Mouse (Mus musculus): ENCODE results near the gene Resp18. TPM values are rescaled to one million over a fixed set of nuclear protein-coding genes. Genes with fewer than 3 reads are reported as not detected.
A peak's percentile ranks its signal among the peaks of the same experiment; 100 is the strongest.

The Resp18 gene
- polyA plus RNA-seq, 1 experiment from 2014 or later: 1.8 TPM

DNA sequence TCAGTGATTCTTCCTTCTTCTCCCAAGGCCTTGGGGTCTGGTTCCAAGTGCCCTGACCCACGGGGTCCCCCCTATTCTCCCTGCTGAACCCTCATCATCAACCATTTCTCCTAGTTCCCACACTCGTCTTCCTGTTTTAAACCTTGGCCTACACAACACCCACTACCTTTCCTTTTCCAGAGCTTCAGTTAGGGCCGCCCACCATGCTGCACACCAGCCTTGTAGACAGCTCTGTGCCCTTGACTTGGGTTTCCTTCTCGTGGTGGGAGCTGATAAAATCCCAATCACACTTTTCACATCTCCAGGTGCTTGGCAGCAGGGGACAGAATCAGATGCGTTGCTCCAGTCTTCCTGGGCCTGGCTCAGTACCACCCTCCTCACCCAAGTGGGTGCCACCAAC lies 16.1 kb upstream of the Resp18 start:
- Histone ChIP-seq H3K36me3 (no peaks in the 10 kb centered on the region), H3K9me3 (no peaks in the 10 kb centered on the region), H3K27ac (no peak overlapping the region), H3K27me3 (no peaks in the 10 kb centered on the region), H3K9ac (no peak overlapping the region), H3K4me1 (peaks cover 9% of the 10 kb centered on the region), H3K4me2 (replicated peaks) (no peak overlapping the region), H3K4me3 (no peak overlapping the region)
- WGBS: 79% methylated on average over 5 of the region's 5 CpGs
- no peak for ATAC-seq (ENCODE audit: insufficient number of reproducible peaks, insufficient read depth, low FRiP score, low TSS enrichment)

DNA sequence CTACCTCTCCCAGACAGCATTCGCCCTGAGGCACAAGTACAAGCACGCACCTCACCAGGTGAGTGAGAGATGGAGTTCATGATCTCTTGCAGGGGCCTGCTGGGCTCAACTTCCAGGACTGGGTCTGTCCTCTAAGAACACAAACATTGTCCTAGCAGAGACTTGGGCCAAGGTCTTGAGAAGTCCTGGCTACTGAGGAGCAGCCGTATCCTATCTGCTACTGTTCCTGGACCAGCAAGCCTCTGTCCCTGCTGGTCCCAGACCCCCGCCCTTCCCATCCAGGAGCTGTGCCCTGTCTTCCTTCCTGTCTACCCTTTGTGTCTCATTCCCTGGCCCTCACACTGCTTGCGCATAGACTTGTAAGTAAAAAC lies 15.1 kb upstream of the Resp18 start:
- H3K27ac ChIP-seq: no peak overlapping the region
- no peaks in the 10 kb centered on the region for H3K27me3 ChIP-seq
- no peak overlapping the region for H3K9ac ChIP-seq
- no peak overlapping the region for H3K4me3 ChIP-seq
- no peak for ATAC-seq (ENCODE audit: insufficient number of reproducible peaks, insufficient read depth, low FRiP score, low TSS enrichment)
- H3K36me3 ChIP-seq: no peaks in the 10 kb centered on the region
- no peak overlapping the region for H3K4me2 ChIP-seq (replicated peaks)
- WGBS: 71% methylated on average over 5 of the region's 5 CpGs
- peaks cover 9% of the 10 kb centered on the region for H3K4me1 ChIP-seq
- H3K9me3 ChIP-seq: no peaks in the 10 kb centered on the region

DNA sequence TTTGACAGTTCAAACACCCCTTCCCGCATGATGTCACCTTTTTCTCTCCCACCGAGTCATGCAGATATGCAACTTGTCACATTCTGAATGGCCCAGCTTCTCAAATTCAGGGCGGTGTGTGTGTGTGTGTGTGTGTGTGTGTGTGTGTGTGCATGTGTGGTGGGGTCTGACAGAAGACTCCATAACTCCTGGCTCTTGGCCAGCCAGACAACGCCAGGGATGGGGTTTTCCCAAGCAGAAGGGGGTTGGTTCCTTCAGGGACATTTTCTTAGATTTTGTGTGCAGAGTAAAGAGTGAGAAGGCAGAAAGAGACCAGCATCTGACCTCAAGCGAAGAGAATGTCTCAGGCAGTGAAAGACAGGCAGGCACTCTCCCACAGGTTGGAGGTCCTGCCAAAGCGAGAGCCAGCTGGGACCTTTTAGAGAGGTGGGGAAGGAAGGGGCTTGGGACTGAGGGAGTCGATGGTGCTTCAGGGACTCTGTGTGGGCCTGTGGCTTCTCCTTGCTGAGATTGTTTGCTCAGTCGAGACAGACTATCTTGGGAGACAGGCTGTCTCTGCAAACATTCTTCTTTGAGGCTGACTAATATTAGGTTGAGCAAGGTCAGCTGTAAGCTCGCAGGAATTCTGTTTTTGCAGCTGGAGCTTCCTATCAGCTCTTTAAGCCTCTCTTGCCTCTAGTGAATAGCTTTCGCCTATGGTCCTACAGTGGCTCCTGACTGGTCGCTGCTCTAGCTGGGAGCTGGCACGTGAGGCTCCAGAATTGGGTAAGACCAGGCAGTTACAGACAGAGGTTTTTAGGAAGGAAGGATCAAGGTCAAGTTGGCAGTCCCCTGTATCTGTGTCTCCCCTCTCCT lies 14.5 kb upstream of the Resp18 start:
- no peak overlapping the region for H3K4me3 ChIP-seq
- no peaks in the 10 kb centered on the region for H3K27me3 ChIP-seq
- peaks cover 9% of the 10 kb centered on the region for H3K4me1 ChIP-seq
- 45% methylated on average over 12 of the region's 12 CpGs for WGBS
- peak overlapping the region; percentile 43; the same call in 1 of the 2 replicates for H3K27ac ChIP-seq
- H3K9ac ChIP-seq: no peak overlapping the region
- no peak overlapping the region for H3K4me2 ChIP-seq (replicated peaks)
- H3K9me3 ChIP-seq: no peaks in the 10 kb centered on the region
- H3K36me3 ChIP-seq: no peaks in the 10 kb centered on the region
- ATAC-seq (ENCODE audit: insufficient number of reproducible peaks, insufficient read depth, low FRiP score, low TSS enrichment): no peak

DNA sequence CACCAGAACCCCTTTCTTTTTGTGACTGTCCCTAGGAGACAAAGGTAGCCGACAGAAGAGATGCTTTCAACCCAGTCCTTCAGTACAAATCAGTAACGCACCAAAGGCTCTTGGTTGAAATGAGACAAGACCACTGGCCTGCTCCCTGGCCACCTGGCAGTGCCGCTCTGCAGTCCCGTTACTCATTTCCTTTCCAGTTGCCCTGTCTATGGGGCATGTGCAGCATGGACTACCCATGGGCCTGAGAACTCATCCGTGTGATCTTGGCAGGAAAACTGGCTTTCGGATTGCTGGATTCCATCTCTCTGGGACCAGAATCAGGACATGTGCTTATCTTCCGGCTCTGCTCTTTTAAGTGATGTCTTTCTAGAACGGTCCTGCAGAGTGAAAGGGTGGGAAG lies 13.1 kb upstream of the Resp18 start:
- H3K4me2 ChIP-seq (replicated peaks): no peak overlapping the region
- no peak for ATAC-seq (ENCODE audit: insufficient number of reproducible peaks, insufficient read depth, low FRiP score, low TSS enrichment)
- WGBS: 87% methylated on average over 8 of the region's 8 CpGs
- H3K27me3 ChIP-seq: 0 out of 2 replicates have a peak, but pooled peaks cover 3% of the 10 kb centered on the region
- H3K4me1 ChIP-seq: peaks cover 9% of the 10 kb centered on the region
- no peak overlapping the region for H3K27ac ChIP-seq
- H3K9me3 ChIP-seq: no peaks in the 10 kb centered on the region
- H3K36me3 ChIP-seq: no peaks in the 10 kb centered on the region
- H3K9ac ChIP-seq: no peak overlapping the region
- no peak overlapping the region for H3K4me3 ChIP-seq

DNA sequence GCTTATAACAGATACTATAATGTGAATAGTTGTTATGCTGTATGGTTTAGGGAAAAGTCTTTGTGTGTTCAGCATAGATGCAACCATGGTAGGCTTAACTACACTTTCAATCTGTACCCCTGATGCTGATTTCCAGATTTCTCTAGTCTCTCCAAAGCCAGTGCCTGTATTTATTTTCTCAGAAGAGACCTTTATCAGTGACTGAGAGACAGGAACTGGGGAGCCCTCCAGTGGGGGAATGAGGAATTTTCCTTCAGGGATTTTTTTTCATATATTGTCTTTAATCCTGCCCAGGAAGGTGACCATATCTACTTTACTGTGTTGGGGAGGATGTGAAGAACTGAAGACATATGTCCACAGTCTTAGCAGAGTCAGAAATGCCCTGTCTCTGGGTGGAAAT lies 12.4 kb upstream of the Resp18 start:
- Histone ChIP-seq H3K27ac (no peak overlapping the region), H3K9ac (no peak overlapping the region), H3K36me3 (no peaks in the 10 kb centered on the region), H3K9me3 (no peaks in the 10 kb centered on the region), H3K27me3 (0 out of 2 replicates have a peak, but pooled peaks cover 3% of the 10 kb centered on the region), H3K4me1 (peaks cover 9% of the 10 kb centered on the region), H3K4me2 (replicated peaks) (no peak overlapping the region), H3K4me3 (no peak overlapping the region)
- ATAC-seq (ENCODE audit: insufficient number of reproducible peaks, insufficient read depth, low FRiP score, low TSS enrichment): no peak

DNA sequence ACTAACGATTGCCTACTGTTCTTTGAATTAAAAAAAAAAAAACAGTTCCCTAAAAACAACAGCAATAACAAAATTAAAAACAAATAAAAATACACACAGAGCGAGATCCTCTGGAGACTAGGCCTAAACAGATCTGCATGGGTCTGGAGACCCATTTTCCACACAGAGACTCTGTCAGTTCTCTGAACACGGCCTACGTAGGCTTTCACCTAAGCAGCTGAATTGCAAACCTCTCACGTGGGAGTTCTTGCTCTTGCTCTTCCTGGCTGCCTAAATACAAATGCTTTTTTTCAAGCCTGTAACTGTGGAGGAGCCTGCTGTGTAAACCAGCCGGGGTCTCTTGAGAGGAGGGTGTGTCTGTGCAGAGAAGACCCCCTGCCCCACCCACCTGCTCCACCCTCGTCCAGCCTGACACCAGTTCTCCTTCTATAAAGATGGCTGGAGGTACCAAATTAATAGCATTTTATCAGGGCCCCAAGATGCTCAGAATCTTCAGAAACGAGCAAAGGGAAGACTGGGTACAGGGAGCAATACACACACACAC lies 11.7 kb upstream of the Resp18 start:
- no peak for ATAC-seq (ENCODE audit: insufficient number of reproducible peaks, insufficient read depth, low FRiP score, low TSS enrichment)
- no peak overlapping the region for H3K9ac ChIP-seq

DNA sequence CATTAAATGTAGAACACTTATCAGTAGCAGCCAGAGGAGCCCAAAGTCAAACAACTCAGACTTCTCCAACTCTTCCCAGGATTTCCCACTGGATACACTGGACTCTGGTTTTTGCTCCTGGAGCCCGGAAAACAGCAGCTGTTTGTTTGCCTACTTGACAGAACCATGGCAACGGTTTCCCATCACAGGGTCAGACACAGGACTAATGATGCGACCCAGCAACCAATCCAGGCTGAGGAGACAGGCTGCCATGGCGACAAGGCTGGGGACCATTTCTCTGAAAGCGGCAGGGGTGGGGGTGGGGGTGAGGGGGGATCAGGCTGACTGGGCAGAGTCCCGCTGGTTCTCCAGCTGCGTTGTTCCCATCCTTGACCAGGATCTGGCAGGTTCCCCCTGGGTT lies 11.2 kb upstream of the Resp18 start:
- Histone ChIP-seq H3K9me3 (no peaks in the 10 kb centered on the region), H3K4me2 (replicated peaks) (no peak overlapping the region), H3K4me3 (no peak overlapping the region), H3K36me3 (no peaks in the 10 kb centered on the region), H3K4me1 (peaks cover 9% of the 10 kb centered on the region), H3K9ac (no peak overlapping the region), H3K27ac (no peak overlapping the region), H3K27me3 (0 out of 2 replicates have a peak, but pooled peaks cover 3% of the 10 kb centered on the region)
- ATAC-seq (ENCODE audit: insufficient number of reproducible peaks, insufficient read depth, low FRiP score, low TSS enrichment): peak; percentile 52; the same call in 1 of the 2 replicates
- WGBS: 12% methylated on average over 7 of the region's 7 CpGs

More for the DNA sequence above, 11.7 kb upstream of the Resp18 start:
- 0 out of 2 replicates have a peak, but pooled peaks cover 3% of the 10 kb centered on the region for H3K27me3 ChIP-seq
- no peaks in the 10 kb centered on the region for H3K9me3 ChIP-seq
- peaks cover 9% of the 10 kb centered on the region for H3K4me1 ChIP-seq
- H3K36me3 ChIP-seq: no peaks in the 10 kb centered on the region
- no peak overlapping the region for H3K4me3 ChIP-seq
- WGBS: 52% methylated on average over 8 of the region's 8 CpGs
- no peak overlapping the region for H3K27ac ChIP-seq
- no peak overlapping the region for H3K4me2 ChIP-seq (replicated peaks)

DNA sequence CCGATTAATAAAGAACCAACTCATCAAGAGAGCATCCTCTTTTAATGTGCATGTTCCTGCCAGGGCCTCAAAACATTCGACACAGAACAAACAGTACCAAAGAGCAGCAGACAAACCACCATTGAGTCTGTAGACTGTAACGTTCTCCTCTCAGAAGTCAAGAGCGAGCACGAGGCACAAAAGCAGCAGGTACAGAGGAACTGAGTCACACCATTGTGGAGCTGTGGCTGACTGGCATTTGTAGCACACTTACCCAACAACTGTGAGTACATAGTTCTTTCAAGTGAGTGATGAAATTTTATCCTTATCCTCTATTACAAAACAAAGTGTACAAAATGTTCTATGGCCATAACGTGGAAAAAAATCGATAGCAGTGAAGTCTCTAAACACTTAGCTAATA lies 6.7 kb upstream of the Resp18 start:
- no peak for ATAC-seq (ENCODE audit: insufficient number of reproducible peaks, insufficient read depth, low FRiP score, low TSS enrichment)

DNA sequence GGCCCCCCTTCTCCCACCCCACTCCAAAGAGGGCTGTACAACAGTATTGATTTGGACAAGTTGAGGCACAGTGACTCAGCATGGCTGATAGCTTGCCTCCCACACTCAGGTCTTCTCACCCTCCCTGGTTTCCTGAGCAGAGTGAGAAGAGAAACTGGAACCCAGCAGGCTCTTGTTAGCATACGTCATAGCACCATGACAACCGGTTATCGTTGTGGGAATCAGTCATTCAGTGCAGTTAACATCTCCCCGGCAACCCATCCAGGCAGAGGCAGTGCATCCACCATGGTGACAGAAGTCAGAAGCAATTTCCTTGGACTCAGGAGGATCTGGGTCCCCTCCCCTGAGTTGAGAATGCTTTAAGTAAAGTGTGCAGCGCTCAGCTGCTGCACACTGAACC lies 4.8 kb upstream of the Resp18 start:
- no peak overlapping the region for H3K27ac ChIP-seq
- no peaks in the 10 kb centered on the region for H3K36me3 ChIP-seq
- H3K9ac ChIP-seq: no peak overlapping the region
- no peaks in the 10 kb centered on the region for H3K4me1 ChIP-seq
- H3K4me3 ChIP-seq: no peak overlapping the region
- no peak for ATAC-seq (ENCODE audit: insufficient number of reproducible peaks, insufficient read depth, low FRiP score, low TSS enrichment)
- WGBS: 86% methylated on average over 5 of the region's 5 CpGs
- H3K4me2 ChIP-seq (replicated peaks): no peak overlapping the region
- peaks cover 21% of the 10 kb centered on the region for H3K27me3 ChIP-seq
- H3K9me3 ChIP-seq: no peaks in the 10 kb centered on the region

More for the DNA sequence above, 6.7 kb upstream of the Resp18 start:
- Histone ChIP-seq H3K4me3 (no peak overlapping the region), H3K27ac (no peak overlapping the region), H3K4me2 (replicated peaks) (no peak overlapping the region), H3K27me3 (0 out of 2 replicates have a peak, but pooled peaks cover 9% of the 10 kb centered on the region), H3K4me1 (no peaks in the 10 kb centered on the region), H3K36me3 (no peaks in the 10 kb centered on the region), H3K9ac (no peak overlapping the region), H3K9me3 (no peaks in the 10 kb centered on the region)
- WGBS: 86% methylated on average over 7 of the region's 7 CpGs

DNA sequence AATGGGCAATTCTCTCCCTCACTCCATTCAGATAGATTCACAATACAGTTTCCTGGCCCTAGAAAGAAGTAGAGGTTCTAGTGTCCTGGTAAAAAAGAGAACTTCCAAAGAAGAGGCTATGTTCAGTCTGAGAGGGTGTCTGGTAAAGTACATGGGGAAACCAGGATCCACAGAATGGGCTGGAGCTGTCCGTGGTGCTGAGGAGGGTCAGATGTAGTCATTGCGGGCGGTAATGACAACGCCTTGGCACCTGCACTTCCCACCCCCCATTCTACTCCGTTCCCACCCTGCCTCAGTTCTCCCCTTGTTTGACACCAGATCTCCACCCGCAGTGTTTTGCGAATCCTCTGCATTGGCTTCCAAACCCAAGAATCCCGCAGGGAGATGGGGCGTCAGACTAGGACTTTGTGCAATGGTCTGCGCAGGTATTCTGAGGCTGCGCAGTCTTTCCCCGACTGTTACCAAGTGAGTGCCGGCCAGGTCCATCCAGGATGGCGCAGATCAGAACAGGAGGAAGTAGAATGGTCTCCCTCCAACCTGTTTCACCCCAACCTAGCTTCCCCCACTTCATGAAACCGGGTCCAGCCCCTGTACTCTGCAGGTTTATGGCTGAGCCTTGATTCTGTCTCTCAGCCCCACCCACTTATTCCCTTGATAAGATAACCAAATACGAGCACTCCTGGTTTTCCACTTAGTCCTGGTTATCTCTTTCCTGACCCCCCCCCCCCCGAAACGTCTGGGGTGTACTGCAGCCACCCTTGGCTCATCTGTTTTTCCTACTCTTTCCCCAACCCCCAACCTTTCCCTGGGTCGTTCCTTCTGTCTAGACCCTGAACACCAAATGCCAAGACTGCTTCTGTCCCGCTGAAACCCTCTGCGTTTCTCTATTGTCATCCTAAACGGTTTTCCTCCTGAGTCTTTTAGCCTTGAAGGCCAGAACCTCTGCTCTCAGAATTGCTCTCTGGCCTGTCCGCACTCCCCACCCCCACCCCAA lies 723 bp downstream of the Resp18 start:
- Histone ChIP-seq H3K9ac (no peak overlapping the region), H3K4me1 (no peaks in the 10 kb centered on the region), H3K4me3 (no peak overlapping the region), H3K27me3 (peaks cover 34% of the 10 kb centered on the region), H3K27ac (no peak overlapping the region), H3K9me3 (no peaks in the 10 kb centered on the region), H3K4me2 (replicated peaks) (no peak overlapping the region), H3K36me3 (no peaks in the 10 kb centered on the region)
- WGBS: 5% methylated on average over 23 of the region's 23 CpGs
- no peak for ATAC-seq (ENCODE audit: insufficient number of reproducible peaks, insufficient read depth, low FRiP score, low TSS enrichment)

DNA sequence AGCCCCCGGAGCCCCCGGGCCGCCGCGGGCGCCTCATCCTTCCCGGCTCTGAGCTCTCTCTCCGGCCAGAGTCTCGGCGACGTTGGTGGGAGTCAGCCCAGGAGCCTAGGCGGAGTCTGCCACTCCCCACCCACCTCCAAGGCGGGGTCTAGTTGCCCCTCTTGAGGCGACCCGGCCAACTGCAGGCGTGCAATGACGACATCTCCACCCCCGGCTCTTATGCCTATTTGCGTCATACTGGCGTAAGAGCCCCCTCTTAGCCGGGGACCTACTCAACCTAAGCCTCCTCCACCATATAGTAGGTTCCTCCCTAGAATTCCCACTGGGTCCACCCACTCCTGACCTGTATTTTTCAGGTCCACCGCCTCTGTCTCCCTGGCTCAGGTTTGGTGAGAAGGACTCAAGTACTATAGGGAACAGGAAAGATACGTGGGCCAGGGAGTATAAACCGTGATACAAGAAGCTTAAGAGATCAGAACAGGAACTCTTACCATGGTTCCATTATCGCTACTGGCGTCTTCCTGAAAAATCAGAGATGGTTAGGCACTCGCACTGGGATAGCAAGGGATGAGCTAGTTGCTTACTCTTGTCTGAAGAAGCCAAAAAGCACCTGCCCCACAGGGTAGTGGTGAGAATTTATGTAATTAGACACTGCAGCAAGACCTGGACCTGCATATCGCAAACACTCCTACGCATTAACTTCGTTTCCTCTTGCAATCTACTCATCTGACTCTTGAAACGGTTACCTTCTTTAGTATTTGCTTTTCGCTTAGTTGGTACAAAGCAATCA lies 13.9 kb downstream of the Resp18 start, which contains the start of gene Ptprn:
TSS of gene Ptprn (minus strand) at position 412 of the 790 bp plus-strand sequence.
- Histone ChIP-seq H3K4me3 (peak within 1 kb of the TSS; percentile 15; the same call in 1 of the 2 replicates), H3K9me3 (no peaks in the 10 kb centered on the region), H3K9ac (no peak within 1 kb of the TSS), H3K36me3 (no peaks in the 10 kb centered on the region), H3K4me2 (replicated peaks) (peak within 1 kb of the TSS; percentile 39), H3K27me3 (peaks cover 49% of the 10 kb centered on the region), H3K27ac (no peak within 1 kb of the TSS), H3K4me1 (peaks cover 5% of the 10 kb centered on the region; the same call in 1 of the 2 replicates)
- no peak for ATAC-seq (ENCODE audit: insufficient number of reproducible peaks, insufficient read depth, low FRiP score, low TSS enrichment)
- 11% methylated on average over 32 of the region's 32 CpGs for WGBS

Data from embryonic facial prominence, embryonic 12.5 days (tissue).